Mouse (Mus musculus) heart, embryonic 11.5 days (tissue): ENCODE data around the gene Rb1. TPM values are rescaled to one million over a fixed set of nuclear protein-coding genes. Genes with fewer than 3 reads are reported as not detected.

Experiments used
- ATAC-seq: fragments of 200-750 bp; cut with Nextera tagmentation; replicated peaks from 2 replicates; pipeline ENCODE4 v1.8.0; 2017; ENCODE audit warnings: moderate library complexity; ENCODE audit not compliant: insufficient number of reproducible peaks, low FRiP score, low TSS enrichment
- H3K27ac ChIP-seq: fragments of 300-500 bp; sonication (generic); 2 replicates; pipeline ENCODE4 v1.5.1; 2014; ENCODE audit warnings: mild to moderate bottlenecking, low read depth, low read length
- H3K27me3 ChIP-seq: fragments of 300-500 bp; sonication (generic); 2 replicates; pipeline ENCODE4 v1.6.1; 2014; ENCODE audit warnings: mild to moderate bottlenecking, low read length, mixed read lengths; ENCODE audit not compliant: control insufficient read depth, insufficient read depth
- H3K36me3 ChIP-seq: fragments of 300-500 bp; sonication (generic); 2 replicates; pipeline ENCODE4 v1.6.1; 2014; ENCODE audit warnings: mild to moderate bottlenecking, low read length, moderate library complexity, mixed read lengths; ENCODE audit not compliant: control insufficient read depth, insufficient read depth
- H3K4me1 ChIP-seq: fragments of 300-500 bp; sonication (generic); 2 replicates; pipeline ENCODE4 v1.6.1; 2014; ENCODE audit warnings: low read length; ENCODE audit not compliant: control insufficient read depth, insufficient read depth
- H3K4me2 ChIP-seq: fragments of 300-500 bp; sonication (generic); 2 replicates; pipeline ENCODE4 v1.6.1; 2014; ENCODE audit warnings: mild to moderate bottlenecking, moderate library complexity
- H3K4me3 ChIP-seq: fragments of 300-500 bp; sonication (generic); 2 replicates; pipeline ENCODE4 v1.5.1; 2014; ENCODE audit warnings: low read depth, low read length
- H3K9ac ChIP-seq: fragments of 300-500 bp; sonication (generic); 2 replicates; pipeline ENCODE4 v1.6.1; 2014; ENCODE audit warnings: mild to moderate bottlenecking, low read depth, low read length, moderate library complexity
- H3K9me3 ChIP-seq: fragments of 300-500 bp; sonication (generic); replicated peaks from 2 replicates; pipeline ENCODE4 v1.6.1; 2016; ENCODE audit warnings: low read length; ENCODE audit not compliant: control insufficient read depth
- WGBS: fragments of 180-500 bp; shearing (Covaris S2); extraction: QIAGEN DNeasy Blood & Tissue Kit; methylation state at CpG from one replicate; pipeline ENCODE4 v1.1.7; 2014; ENCODE audit not compliant: insufficient replicate concordance; 5-methylcytosine and 5-hydroxymethylcytosine counted together
- polyA plus RNA-seq: library from polyadenylated mRNA; unstranded; fragments of >200 nt; fragmentation: Nextera tagmentation; extraction: Ambion mirVana; gene quantifications from 2 replicates; pipeline ENCODE4 v1.2.1, GENCODE M21; 2014

The Rb1 gene
- polyA plus RNA-seq, 1 experiment from 2014 or later = 15.6 TPM

DNA sequence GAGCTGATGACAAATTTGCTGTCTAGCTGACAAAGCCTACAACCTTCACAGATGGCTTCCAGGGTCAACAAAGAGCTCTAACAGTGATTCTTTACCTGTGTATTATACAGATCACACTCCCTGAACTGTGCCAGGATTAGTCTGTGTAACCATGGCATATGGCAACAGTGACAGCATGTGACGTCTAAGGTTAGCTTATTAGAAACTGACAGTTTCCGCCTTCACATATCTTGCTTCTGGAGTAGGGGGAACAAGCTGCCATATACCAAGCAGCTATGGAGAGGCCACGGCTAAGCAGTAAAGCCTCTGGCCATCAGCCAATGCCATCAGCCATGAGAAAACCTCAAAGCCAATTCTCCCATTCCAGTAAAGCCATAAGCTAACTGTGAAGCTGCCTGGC lies 99.3 kb downstream of the Rb1 start:
- Histone ChIP-seq H3K4me1 (peaks cover 6% of the 10 kb centered on the region; the same call in 1 of the 2 replicates), H3K9ac (no peak overlapping the region), H3K27me3 (no peaks in the 10 kb centered on the region), H3K36me3 (no peaks in the 10 kb centered on the region), H3K9me3 (no peaks in the 10 kb centered on the region), H3K4me3 (no peak overlapping the region), H3K4me2 (no peak overlapping the region), H3K27ac (no peak overlapping the region)
- 64% methylated on average over 3 of the region's 3 CpGs for WGBS
- no peak for ATAC-seq

DNA sequence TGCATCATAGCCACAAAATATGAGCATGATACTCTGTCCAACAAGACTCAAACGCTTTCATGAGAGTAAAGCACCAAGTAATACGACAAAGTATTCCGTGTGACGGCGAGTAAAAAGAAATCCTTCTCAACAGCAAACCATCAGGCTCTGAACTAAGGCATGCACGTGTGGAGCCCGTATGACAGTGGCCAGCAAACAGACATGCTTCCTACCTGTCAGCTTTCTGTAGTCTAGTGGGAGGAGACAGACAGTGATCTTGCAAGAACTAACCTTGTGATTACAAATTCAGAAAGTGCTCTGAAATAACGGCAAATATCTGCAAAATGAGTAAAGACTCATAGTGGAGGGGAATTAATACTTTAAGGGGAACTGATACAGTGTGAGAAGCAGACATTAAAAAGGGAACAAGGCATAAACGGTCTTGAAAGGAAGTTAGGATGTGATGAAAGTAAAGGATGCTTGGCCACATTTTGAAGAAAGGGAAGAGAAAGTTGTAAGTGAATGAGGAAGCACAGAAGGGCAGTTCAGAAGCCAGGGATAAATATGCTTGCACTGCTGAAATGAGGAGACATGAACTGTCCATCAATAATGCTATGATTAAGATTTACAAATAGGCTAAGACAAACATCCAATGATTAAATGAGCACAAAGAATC lies 103.2 kb downstream of the Rb1 start:
- Histone ChIP-seq H3K27me3 (no peaks in the 10 kb centered on the region), H3K27ac (no peak overlapping the region), H3K4me1 (peaks cover 6% of the 10 kb centered on the region; the same call in 1 of the 2 replicates), H3K4me2 (no peak overlapping the region), H3K9ac (no peak overlapping the region), H3K9me3 (no peaks in the 10 kb centered on the region), H3K4me3 (no peak overlapping the region), H3K36me3 (no peaks in the 10 kb centered on the region)
- WGBS = 83% methylated on average over 9 of the region's 9 CpGs
- ATAC-seq = no peak

DNA sequence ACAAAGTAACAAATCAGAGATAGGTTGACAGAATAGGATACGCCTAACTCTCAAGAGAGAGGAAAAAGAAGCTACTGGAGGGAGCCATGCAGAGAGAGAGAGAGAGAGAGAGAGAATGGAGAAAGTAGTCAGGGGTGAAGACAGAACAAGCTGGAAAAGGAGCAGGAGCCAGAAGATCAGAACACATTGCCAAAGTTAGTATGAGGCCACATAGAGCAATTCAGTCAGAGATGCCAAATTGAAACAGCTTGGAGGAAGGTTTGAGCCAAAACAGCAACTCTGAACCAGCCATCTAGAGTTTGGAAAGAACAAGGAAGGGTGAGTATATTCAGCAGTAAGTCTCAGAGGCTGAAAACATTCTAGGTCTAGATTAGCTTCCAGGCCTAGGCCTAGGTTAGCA lies 108.6 kb downstream of the Rb1 start:
- no peak overlapping the region for H3K4me3 ChIP-seq
- no peaks in the 10 kb centered on the region for H3K27me3 ChIP-seq
- no peak overlapping the region for H3K4me2 ChIP-seq
- no peak overlapping the region for H3K27ac ChIP-seq
- no peak overlapping the region for H3K9ac ChIP-seq
- no peaks in the 10 kb centered on the region for H3K9me3 ChIP-seq
- H3K36me3 ChIP-seq = 0 out of 2 replicates have a peak, but pooled peaks cover 2% of the 10 kb centered on the region
- no peak for ATAC-seq
- H3K4me1 ChIP-seq = no peaks in the 10 kb centered on the region
- 77% methylated on average over 1 of the region's 1 CpGs for WGBS

DNA sequence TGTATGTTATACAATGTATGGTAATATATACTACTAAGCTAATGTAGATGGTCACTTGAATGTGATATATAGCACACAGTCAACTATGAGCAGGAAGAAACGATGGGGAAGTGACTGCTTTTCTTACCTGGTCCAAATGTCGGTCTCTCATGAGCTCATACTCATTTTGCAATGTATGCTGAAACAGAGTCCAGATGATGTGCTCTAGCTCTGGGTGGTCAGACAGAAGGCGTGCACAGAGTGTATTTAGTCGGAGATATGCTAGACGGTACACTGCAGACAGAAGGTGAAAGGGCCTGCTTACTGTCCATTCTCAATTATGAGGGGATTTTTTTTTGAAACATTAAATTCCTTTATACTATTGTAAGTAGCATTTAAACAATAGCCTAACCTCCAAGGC lies 114.1 kb downstream of the Rb1 start:
- ATAC-seq = no peak
- 0 out of 2 replicates have a peak, but pooled peaks cover 2% of the 10 kb centered on the region for H3K36me3 ChIP-seq
- H3K9ac ChIP-seq = no peak overlapping the region
- H3K27me3 ChIP-seq = no peaks in the 10 kb centered on the region
- H3K27ac ChIP-seq = no peak overlapping the region
- H3K4me3 ChIP-seq = no peak overlapping the region
- H3K4me2 ChIP-seq = no peak overlapping the region
- H3K4me1 ChIP-seq = no peaks in the 10 kb centered on the region
- H3K9me3 ChIP-seq = no peaks in the 10 kb centered on the region
- 84% methylated on average over 5 of the region's 5 CpGs for WGBS

DNA sequence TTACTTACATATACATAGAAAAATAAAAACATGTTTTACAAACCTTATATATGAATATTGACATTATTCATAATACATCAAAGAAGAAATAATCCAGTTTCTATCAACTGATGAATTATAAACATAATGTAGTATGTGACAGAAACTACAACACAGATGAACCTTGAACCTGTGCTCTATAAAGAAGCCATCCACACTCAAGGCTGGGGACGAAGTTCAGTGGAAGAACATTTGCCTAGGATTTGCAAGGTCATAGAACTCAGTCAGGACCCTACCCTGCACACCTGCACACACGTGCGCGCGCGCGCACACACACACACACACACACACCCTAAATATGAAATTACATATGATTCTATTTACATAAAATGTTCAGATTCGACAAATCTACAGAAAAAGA lies 115.4 kb downstream of the Rb1 start:
- Histone ChIP-seq H3K27me3 (no peaks in the 10 kb centered on the region), H3K27ac (no peak overlapping the region), H3K36me3 (0 out of 2 replicates have a peak, but pooled peaks cover 1% of the 10 kb centered on the region), H3K4me1 (no peaks in the 10 kb centered on the region), H3K4me3 (no peak overlapping the region), H3K4me2 (no peak overlapping the region), H3K9ac (no peak overlapping the region), H3K9me3 (no peaks in the 10 kb centered on the region)
- 91% methylated on average over 8 of the region's 8 CpGs for WGBS
- no peak for ATAC-seq

DNA sequence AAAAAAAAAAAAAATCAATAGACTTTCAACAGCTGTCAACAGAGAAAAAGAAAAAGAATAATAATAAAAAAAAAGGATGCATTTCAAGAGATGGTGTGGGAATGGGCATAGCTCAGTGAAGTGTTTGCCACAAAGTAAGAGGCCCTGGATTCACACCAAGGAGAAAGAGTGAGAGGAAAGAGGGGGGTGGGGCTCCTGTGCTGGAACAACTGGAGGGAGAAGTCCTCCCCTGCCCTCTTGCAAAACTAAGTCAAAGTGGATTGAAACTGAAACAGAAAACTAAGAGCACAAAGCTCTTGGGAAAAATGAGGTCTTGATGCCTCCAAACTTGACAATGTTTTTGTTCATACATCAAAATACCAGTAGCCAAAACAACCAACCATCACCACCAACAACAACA lies 116.4 kb downstream of the Rb1 start:
- Histone ChIP-seq H3K4me2 (no peak overlapping the region), H3K36me3 (no peaks in the 10 kb centered on the region), H3K4me3 (no peak overlapping the region), H3K27me3 (no peaks in the 10 kb centered on the region), H3K4me1 (0 out of 2 replicates have a peak, but pooled peaks cover 1% of the 10 kb centered on the region), H3K9me3 (no peaks in the 10 kb centered on the region), H3K9ac (no peak overlapping the region), H3K27ac (no peak overlapping the region)
- ATAC-seq = no peak

DNA sequence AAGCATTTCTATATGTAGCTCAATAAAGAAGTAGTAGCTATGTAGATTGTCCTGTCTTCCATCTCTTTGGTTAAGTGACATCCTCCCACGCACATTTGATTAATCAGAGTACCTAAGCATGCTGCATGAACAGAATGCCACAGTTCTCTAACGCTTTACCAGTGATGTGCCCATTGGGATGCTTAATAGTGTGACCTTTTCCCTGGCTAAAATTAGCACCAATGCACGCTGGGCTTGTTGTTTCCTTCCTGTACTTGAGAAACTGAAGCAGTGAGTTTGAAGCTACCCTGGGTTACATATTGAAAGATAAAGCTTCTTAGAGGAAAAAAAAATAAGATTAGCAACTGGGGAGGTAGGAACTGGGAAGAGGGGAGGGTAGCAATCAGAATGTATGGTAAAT lies 121.6 kb downstream of the Rb1 start:
- Histone ChIP-seq H3K4me1 (0 out of 2 replicates have a peak, but pooled peaks cover 4% of the 10 kb centered on the region), H3K27me3 (no peaks in the 10 kb centered on the region), H3K27ac (no peak overlapping the region), H3K4me2 (no peak overlapping the region), H3K9ac (no peak overlapping the region), H3K36me3 (no peaks in the 10 kb centered on the region), H3K9me3 (no peaks in the 10 kb centered on the region), H3K4me3 (no peak overlapping the region)
- no peak for ATAC-seq
- 51% methylated on average over 3 of the region's 3 CpGs for WGBS

DNA sequence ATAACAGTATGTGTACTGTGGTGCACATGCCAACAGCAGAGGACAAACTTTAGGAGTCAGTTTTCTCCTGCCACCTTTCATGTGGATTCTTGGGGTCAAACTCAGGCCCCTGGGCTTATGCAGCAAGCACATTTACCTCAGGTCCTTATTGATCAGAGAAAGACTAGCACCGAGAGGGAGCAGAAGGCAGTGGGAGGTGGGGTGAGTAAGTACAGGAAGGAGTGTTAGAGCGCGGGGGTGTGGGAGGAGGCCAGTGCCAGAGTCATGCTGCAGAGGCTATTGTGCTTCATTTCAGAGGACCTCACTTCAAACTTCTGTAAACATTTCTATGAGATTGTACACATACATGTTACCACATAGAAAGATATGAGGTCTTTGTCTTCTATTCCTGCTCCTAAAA lies 124.2 kb downstream of the Rb1 start:
- no peak for ATAC-seq
- Histone ChIP-seq H3K4me1 (0 out of 2 replicates have a peak, but pooled peaks cover 4% of the 10 kb centered on the region), H3K4me2 (no peak overlapping the region), H3K9me3 (no peaks in the 10 kb centered on the region), H3K36me3 (no peaks in the 10 kb centered on the region), H3K27me3 (no peaks in the 10 kb centered on the region), H3K4me3 (no peak overlapping the region), H3K9ac (no peak overlapping the region), H3K27ac (no peak overlapping the region)
- 49% methylated on average over 3 of the region's 3 CpGs for WGBS

DNA sequence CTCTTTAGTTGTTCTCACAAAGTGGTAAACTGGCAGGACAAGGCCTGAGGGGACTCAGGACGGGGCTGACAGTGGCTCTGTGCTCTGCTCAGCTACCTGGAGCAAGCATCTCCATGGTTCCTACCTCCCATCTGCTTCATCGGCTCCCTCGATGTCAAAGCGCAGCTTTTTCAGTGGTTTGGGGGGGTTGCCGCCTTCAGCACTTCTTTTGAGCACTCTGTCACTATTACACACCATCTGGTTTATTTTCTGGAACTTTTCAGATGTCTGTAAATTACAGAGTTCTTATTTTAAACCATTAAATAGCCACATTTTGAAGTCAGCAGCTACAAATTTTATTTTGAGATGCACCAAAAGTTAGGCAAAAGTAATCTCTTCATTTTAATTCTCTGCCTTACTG lies 126.6 kb downstream of the Rb1 start:
- no peaks in the 10 kb centered on the region for H3K9me3 ChIP-seq
- no peak overlapping the region for H3K4me3 ChIP-seq
- no peak overlapping the region for H3K27ac ChIP-seq
- 65% methylated on average over 5 of the region's 5 CpGs for WGBS
- H3K4me2 ChIP-seq = no peak overlapping the region
- H3K27me3 ChIP-seq = no peaks in the 10 kb centered on the region
- H3K36me3 ChIP-seq = peaks cover 4% of the 10 kb centered on the region; the same call in 1 of the 2 replicates
- ATAC-seq = no peak
- H3K9ac ChIP-seq = no peak overlapping the region
- 0 out of 2 replicates have a peak, but pooled peaks cover under 1% of the 10 kb centered on the region for H3K4me1 ChIP-seq
